ENCODE assay signal across 32 mouse cellular contexts in the genomic region with DNA sequence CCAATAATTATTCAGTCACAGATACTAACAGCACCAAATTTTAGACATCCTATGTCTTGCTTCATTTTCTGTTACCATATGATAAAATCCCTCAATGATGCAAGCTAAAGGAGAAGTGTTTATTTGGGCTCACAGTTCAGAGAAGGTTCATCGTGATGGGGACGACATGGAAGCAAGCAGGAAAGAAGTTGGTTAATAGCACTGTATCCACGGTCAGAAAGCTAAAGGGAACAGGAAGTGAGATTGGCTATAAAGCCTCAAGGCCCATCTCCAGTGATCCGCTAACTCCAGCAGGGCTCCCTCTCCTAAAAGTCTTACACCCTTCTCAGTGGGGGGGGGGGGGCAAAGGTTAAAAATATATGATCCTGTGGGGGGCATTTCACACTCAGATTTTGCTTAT. TPM values are rescaled to one million over a fixed set of nuclear protein-coding genes. Genes with fewer than 3 reads are reported as not detected.
"Had no signal": no experiment of that assay in that cellular context is flagged by ENCODE, and none has a peak within 500 bp of the region (broad histone marks: within the 10 kb centered on the region; RNA-seq: fewer than 3 reads in every experiment).

No protein-coding gene starts in this region.

- H3K36me3 ChIP-seq: embryonic facial prominence, embryonic 10.5 days; embryonic facial prominence, embryonic 12.5 days; embryonic facial prominence, embryonic 13.5 days; embryonic facial prominence, embryonic 15.5 days; forebrain, embryonic 10.5 days; forebrain, embryonic 12.5 days; forebrain, embryonic 15.5 days had no signal

- H3K9ac ChIP-seq: embryonic facial prominence, embryonic 12.5 days; embryonic facial prominence, embryonic 13.5 days; embryonic facial prominence, embryonic 15.5 days; forebrain, embryonic 12.5 days; forebrain, embryonic 13.5 days; forebrain, embryonic 15.5 days; forebrain, postnatal 0 days had no signal

- H3K27me3 ChIP-seq: embryonic facial prominence, embryonic 12.5 days; embryonic facial prominence, embryonic 15.5 days; forebrain, embryonic 13.5 days; forebrain, embryonic 15.5 days had no signal

- H3K4me1 ChIP-seq: embryonic facial prominence, embryonic 12.5 days; embryonic facial prominence, embryonic 13.5 days; embryonic facial prominence, embryonic 15.5 days; forebrain, embryonic 12.5 days; forebrain, embryonic 13.5 days; forebrain, embryonic 15.5 days had no signal

- H3K27ac ChIP-seq: embryonic facial prominence, embryonic 10.5 days; embryonic facial prominence, embryonic 12.5 days; embryonic facial prominence, embryonic 13.5 days; embryonic facial prominence, embryonic 15.5 days; forebrain, embryonic 10.5 days; forebrain, embryonic 12.5 days; forebrain, embryonic 13.5 days; forebrain, embryonic 15.5 days; gastrocnemius, adult 2 months had no signal

- H3K9me3 ChIP-seq: embryonic facial prominence, embryonic 10.5 days; embryonic facial prominence, embryonic 12.5 days; embryonic facial prominence, embryonic 13.5 days; embryonic facial prominence, embryonic 15.5 days; forebrain, embryonic 10.5 days; forebrain, embryonic 12.5 days; forebrain, embryonic 13.5 days; forebrain, embryonic 15.5 days had no signal

- H3K4me2 ChIP-seq: embryonic facial prominence, embryonic 12.5 days; embryonic facial prominence, embryonic 13.5 days; embryonic facial prominence, embryonic 15.5 days; forebrain, embryonic 12.5 days; forebrain, embryonic 13.5 days; forebrain, embryonic 15.5 days had no signal

- ATAC-seq: forebrain, embryonic 13.5 days; forebrain, embryonic 14.5 days; forebrain, embryonic 15.5 days; forebrain, embryonic 16.5 days; forebrain, postnatal 0 days had no signal

- H3K4me3 ChIP-seq: embryonic facial prominence, embryonic 10.5 days; embryonic facial prominence, embryonic 12.5 days; embryonic facial prominence, embryonic 13.5 days; embryonic facial prominence, embryonic 15.5 days; erythroblast, embryonic 14.5 days; forebrain, embryonic 10.5 days; forebrain, embryonic 12.5 days; forebrain, embryonic 13.5 days; forebrain, embryonic 15.5 days; gastrocnemius, adult 2 months had no signal

- DNase-seq: cerebellum, adult 18-20 months; cerebellum, adult 2 months; cerebellum, adult 8-10 months; cerebellum, adult 9-10 months; cerebellum, adult 9-11 months; cerebellum, postnatal 10 days; cerebellum, postnatal 14 days; cerebellum, postnatal 25 days; cerebellum, postnatal 36 days; embryo, embryonic 11 days; forebrain, postnatal 0 days; gastrocnemius, adult 2 months; gastrocnemius, postnatal 10 days; gastrocnemius, postnatal 14 days; gastrocnemius, postnatal 25 days; gastrocnemius, postnatal 36 days; heart, adult 11 months; heart, adult 18-20 months had no signal

RNA-seq across cellular contexts. Expression of a gene that starts 12.8 kb away (rescaled TPM):
- total RNA-seq: forebrain, postnatal 0 days; gastrocnemius, adult 18-20 months; gastrocnemius, adult 2 months; gastrocnemius, adult 8-10 months; gastrocnemius, postnatal 10 days; gastrocnemius, postnatal 14 days; gastrocnemius, postnatal 25 days; gastrocnemius, postnatal 36 days; heart, adult 18-20 months had no signal

RNA-seq across cellular contexts. Expression of a gene that starts 51.0 kb away (rescaled TPM):
- total RNA-seq: common myeloid progenitor, adult 5-6 weeks; gastrocnemius, postnatal 36 days; heart, adult 18-20 months had no signal
- polyA plus RNA-seq: erythroblast, embryonic 14.5 days had no signal
